Mouse (Mus musculus): ENCODE measurements around the gene Gnb1.

- TF ChIP-seq CTCF (IDR thresholded peaks at IDR 0.05; ENCODE audit: control insufficient read depth, insufficient read depth, insufficient read length): no peak
- TF ChIP-seq MYOD1 (IDR thresholded peaks at IDR 0.05; ENCODE audit: control insufficient read depth, insufficient read length, low read depth): no peak
- no peak for TF ChIP-seq USF1 (IDR thresholded peaks at IDR 0.05; ENCODE audit: low read depth)
- no peak for TF ChIP-seq CEBPB (IDR thresholded peaks at IDR 0.05; ENCODE audit: low read depth)
- TF ChIP-seq MAX (IDR thresholded peaks at IDR 0.05): no peak
- no peak for TF ChIP-seq MYOG (IDR thresholded peaks at IDR 0.05; ENCODE audit: control insufficient read depth, extremely low read depth, insufficient read length)
- no peak for TF ChIP-seq FOSL1 (IDR thresholded peaks at IDR 0.05; ENCODE audit: insufficient read depth, low read length, poor library complexity, severe bottlenecking)
These were observed 78.7 kb downstream of the Gnb1 start for GRCm38 (mm10) chr4:155569818-155570217.
